Mouse (Mus musculus) thymus, adult 2 months (tissue): ENCODE data around the gene Sys1.

Experiments
- CTCF ChIP-seq: fragments of 200-500 bp; IDR thresholded peaks from 2 replicates; pipeline ENCODE4 v1.5.1; 2012; ENCODE audit warnings: mild to moderate bottlenecking, control low read depth, low read length, moderate library complexity, borderline replicate concordance; ENCODE audit not compliant: control insufficient read depth, poor library complexity, insufficient read depth; ENCODE audit errors: extremely low read depth
- POLR2A ChIP-seq: fragments of 200-500 bp; IDR thresholded peaks from 2 replicates; pipeline ENCODE4 v1.6.1; 2012; ENCODE audit warnings: mild to moderate bottlenecking, low read length, control low read depth, moderate library complexity; ENCODE audit not compliant: control insufficient read depth, poor library complexity, insufficient read depth; ENCODE audit errors: extremely low read depth

DNA sequence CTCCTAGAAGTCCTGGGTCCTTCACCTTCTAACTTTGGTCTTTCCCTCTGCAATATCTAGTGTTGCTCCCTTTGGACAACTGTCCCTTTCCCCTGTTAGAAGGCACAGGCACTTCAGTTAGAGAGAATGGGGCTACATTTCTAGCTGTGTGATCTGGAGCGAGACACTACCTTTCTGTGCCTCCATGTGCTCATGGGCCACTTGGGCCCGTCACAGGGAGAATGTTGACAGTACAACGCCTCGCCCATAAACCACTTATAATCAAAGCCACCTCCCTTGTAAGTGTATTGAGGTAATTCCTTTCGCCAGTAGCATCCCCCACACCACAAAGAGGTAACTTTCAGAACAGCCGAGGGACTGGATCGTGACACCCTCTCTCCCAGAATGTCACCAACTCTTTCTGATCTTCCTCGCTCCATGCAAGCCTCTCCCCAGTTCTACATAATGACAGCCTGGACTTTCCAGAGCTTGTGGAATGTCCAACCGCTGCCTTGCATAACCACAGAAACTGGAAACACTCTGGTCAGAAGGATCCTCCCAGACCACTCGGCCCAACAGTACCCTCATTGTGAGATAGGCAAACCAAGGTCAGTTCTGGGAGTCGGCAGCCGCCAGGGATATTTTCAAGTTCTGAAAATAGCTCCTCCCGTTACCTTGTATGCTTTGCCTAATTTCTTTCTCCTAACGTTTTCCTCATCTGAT is 7.3 kb upstream of the Sys1 start:
- TF ChIP-seq CTCF (no peak), POLR2A (no peak)
